Mouse (Mus musculus) liver, adult (tissue): ENCODE data around the gene Olfr750.

Source experiments
- GATA4 ChIP-seq: IDR thresholded peaks from 2 replicates; pipeline ENCODE4 v1.6.1; 2014; ENCODE audit warnings: mild to moderate bottlenecking, low read length; ENCODE audit not compliant: insufficient replicate concordance

Gene Olfr750

DNA sequence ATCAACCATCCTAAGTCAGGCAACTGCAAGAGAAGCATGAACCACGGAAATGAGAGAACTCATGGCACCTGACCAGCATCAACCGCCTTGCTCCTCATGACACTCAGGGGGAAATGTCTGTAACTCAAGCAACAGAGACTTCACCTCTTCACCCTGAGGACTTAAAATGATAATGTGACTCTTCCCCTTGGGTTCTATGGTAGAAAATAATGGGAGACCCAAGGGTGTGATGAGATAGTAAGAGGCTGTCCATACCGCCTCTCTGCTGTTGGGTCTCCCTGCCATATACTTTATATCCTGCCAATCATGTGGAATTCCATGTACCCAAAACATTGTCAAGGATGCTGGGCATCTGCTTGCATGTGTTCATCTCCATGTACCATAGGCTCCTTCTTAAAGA, at the start of gene Olfr750:
Gene Olfr750 (minus strand): TSS at position 101 of the 400 bp plus-strand sequence.
- no peak for TF ChIP-seq GATA4

GRCm38 (mm10) chr14:51113916-51114560, 39.8 kb upstream of the Olfr750 start, which contains the start of gene Eddm3b:
TSS of gene Eddm3b (plus strand) at chr14:51114426.
- TF ChIP-seq GATA4: no peak

DNA sequence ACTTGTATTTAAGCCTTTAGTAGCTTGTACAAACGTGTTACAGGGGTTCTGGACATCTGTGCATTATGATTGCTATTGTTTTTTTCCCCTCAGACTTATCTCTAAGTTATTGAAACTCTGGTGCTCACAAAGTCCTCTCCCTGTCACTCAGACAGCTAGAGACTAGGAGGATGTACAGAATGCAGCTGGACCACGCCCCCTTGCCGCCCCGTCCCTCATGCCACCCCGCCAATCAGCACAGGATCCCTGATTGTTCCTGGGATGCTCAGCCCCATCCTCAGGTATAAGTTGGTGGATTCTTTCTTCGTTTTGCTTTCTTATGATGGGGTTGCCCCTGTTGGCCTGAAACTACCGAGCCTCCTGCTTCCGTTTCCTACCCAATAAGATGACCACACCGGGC, 39.2 kb upstream of the Olfr750 start:
- no peak for TF ChIP-seq GATA4

- TF ChIP-seq GATA4: no peak
These were observed 37.7 kb upstream of the Olfr750 start for GRCm38 (mm10) chr14:51111966-51112365.

DNA sequence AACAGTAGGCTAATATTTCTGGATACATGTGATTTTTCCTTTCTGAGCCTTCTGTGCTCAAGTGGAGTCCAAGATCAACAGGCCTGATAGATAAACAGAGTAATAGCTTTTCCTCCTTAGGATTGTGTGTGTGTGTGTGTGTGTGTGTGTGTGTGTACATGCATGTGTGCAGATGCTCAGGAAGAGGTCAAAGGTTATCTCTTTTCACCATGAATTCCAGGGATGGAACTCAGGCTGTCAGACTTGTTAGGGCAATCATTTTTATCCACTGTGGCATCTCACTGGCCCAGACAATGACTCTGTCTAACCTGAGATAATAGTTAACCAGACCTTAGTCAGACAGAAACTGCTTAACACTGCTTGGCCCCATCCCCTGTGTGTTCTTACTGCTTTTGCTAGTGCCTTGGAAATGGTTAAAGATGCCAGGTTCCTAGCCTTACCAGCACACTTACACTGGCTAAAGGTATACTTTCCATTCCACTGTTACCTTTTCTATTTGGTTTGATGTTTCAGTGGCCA, 32.3 kb upstream of the Olfr750 start:
- TF ChIP-seq GATA4: peak; percentile 78

GRCm38 (mm10) chr14:51104366-51104765, 30.1 kb upstream of the Olfr750 start:
- no peak for TF ChIP-seq GATA4

GRCm38 (mm10) chr14:51103217-51103616, 29.0 kb upstream of the Olfr750 start:
- TF ChIP-seq GATA4: no peak

DNA sequence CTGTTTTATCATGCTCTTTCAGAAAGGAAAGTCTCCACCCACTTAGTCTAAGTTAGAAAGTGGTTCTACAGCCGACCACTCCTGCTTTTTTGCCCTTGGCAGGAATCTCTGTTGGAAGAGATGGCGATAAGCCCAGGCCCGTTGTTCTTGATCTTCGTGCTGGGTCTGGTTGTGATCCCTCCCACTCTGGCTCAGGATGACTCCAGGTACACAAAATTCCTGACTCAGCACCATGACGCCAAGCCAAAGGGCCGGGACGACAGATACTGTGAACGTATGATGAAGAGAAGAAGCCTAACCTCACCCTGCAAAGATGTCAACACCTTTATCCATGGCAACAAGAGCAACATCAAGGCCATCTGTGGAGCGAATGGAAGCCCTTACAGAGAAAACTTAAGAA, 27.0 kb upstream of the Olfr750 start:
- TF ChIP-seq GATA4: no peak

- TF ChIP-seq GATA4: no peak
These were observed 24.7 kb upstream of the Olfr750 start for GRCm38 (mm10) chr14:51098921-51099320.

DNA sequence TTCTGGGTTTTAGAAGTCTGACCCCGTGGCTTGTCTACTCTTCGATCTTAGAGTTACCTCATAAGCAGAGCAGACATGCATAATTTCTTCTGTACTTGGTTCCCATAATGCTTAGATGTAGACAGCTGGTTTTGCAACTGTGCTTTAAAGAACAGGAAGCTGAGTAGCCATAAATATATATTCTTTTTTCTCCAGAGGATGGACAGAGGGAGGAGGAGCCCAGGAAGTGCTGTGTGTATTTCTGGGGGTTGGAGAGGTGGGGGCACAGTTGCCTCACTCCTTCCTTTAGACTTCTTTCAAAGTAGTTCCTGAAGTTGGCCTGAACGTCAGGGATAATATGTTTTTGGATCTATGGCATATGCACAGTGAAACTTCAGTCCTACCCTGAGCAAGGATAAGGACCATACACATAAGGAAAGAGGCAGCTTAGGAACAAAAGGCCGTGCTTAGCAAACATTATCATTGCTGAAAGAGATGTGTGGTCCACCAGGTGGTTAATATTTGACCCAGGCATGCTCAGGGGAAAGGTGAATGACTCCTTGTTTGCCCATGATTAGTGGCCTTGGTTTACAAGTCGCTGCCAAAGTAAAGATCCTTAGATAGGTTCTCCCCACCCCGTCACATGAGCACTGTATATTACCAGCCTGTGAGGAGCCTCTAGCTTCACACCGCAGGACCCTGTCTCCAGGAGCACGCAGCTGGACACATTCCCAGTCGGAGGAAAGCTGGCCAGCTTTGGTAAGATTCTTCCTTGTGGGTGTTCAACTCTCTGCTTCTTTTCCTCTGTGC, 21.7 kb upstream of the Olfr750 start:
- TF ChIP-seq GATA4: peak; percentile 64; the same call in 1 of the 2 replicates

DNA sequence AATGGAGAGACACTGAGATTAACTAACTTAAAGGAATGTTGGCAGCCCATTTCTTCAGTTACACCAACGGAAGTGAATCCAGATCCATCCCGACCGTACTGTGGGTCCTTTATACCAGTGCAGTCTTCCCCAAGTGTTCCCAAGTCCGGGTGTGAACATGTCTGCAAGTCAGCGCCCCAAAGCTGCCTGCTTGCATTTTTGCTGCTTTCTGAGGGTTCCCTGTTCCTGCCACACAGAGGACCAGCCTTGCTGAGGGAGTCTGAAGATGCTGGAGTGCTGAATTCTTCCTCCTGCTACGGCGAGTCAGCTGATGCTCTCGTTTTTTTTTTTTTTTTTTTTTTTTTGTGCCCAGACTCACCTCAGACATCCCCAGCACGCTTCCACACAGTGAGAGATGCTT, 20.7 kb upstream of the Olfr750 start:
- no peak for TF ChIP-seq GATA4

DNA sequence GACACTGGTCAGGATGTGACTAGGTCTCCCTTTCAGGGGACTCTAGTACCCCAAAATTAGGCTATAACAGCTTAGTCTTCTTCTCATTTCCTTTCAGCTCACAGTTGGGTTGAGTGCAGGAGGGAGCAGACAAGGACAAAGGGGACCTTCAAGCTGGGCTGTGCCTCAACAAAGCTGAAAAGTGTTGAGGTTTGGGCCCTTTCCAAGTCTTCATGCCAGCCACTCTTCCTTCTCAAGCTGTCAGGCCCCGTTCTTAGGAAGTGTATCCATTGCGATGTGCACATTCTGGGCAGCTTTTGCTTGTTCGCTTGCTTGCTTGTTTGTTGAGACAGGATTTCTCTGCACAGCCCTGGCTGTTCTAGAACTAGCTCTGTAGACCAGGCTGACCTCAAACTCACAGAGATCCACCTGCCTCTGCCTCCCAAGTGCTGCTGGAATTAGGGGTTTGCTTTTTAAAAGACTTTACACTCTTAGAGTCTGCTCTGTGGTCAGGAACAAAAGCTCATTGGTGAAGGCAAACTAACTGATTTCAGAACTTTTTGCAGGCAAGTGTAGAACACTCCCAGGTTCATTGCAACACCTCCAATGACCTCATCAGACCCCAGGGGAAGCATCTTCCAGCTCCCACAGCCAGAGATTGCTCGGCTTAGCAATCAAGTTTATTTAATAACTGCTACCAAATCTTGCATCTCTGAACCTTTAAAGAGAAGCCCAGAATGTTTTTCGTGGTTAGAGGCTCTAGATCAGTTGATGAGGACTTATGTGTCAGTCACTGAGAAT, 20.1 kb upstream of the Olfr750 start:
- no peak for TF ChIP-seq GATA4

DNA sequence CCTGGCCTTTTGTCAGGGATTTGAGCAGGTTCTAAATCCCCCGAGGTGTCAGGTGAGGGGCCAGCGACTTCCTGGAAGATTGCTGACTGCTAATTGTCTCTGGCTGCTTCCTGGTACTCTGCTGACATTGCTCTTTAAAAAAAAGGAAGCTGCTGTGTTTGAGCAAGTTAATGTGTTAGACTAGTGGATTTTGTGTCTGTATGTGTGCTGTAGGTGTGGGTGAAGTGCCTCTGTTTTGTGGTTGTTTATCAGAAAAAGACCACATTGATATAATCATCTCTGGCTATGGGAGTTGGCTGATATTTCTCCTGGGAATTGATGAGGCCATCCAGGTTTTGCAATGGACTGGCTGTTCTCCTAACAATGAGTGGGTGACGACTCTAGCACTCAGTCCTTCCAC, 19.3 kb upstream of the Olfr750 start:
- TF ChIP-seq GATA4: no peak

GRCm38 (mm10) chr14:51092073-51092620, 17.9 kb upstream of the Olfr750 start:
- no peak for TF ChIP-seq GATA4
